Mouse (Mus musculus) E14TG2a.4 (cell line): ENCODE measurements around the gene Casp8.
"Not testable (repeated sequence)": the region's sequence is repeated elsewhere in the genome, so short reads cannot be mapped to it uniquely, and the experiment has no call there.

ENCODE experiments used
- CTCF ChIP-seq: conservative IDR thresholded peaks from 2 replicates; pipeline ENCODE4 v1.5.1; 2014; ENCODE audit warnings: low read length
- NANOG ChIP-seq: IDR thresholded peaks from 2 replicates; pipeline ENCODE4 v1.6.1; 2014; ENCODE audit warnings: borderline replicate concordance, low read length, mixed read lengths
- POU5F1 ChIP-seq: IDR thresholded peaks from 2 replicates; pipeline ENCODE4 v1.6.1; 2014; ENCODE audit warnings: low read length, borderline replicate concordance

DNA sequence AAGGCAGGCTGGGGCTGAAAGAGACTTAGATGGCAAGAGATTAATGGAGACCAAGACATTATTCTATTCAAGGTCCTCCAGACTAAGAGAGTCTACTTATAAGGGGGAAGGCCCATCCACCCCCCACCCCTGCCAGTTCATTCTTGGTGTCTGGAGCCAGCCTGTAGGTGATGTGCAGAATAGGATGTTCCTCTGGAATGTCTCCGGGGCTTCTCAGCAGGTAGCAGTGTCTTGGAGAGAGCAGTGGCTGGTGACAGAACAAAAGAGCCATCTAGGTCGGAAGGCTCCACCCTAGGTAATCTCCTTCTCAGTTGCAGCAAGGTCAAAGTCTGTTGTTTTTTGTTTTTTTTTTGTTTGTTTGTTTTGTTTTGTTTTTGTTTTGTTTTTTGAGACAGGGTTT is 84.1 kb downstream of the Casp8 start:
- TF ChIP-seq CTCF, NANOG, POU5F1: not testable (repeated sequence)
